Mouse (Mus musculus) embryonic facial prominence, embryonic 15.5 days (tissue): Measurements from ENCODE around the gene Pibf1. TPM values are rescaled to one million over a fixed set of nuclear protein-coding genes. Genes with fewer than 3 reads are reported as not detected.

ENCODE experiments used
- ATAC-seq: fragments of 200-750 bp; cut with Nextera tagmentation; 2 replicates; pipeline ENCODE4 v1.8.0; 2017; ENCODE audit warnings: low read depth, moderate TSS enrichment; ENCODE audit not compliant: insufficient number of reproducible peaks, low FRiP score, low TSS enrichment
- H3K27ac ChIP-seq: fragments of 300-500 bp; sonication (generic); replicated peaks from 2 replicates; pipeline ENCODE4 v1.5.1; 2015; ENCODE audit warnings: mild to moderate bottlenecking, inconsistent platforms
- H3K27me3 ChIP-seq: fragments of 300-500 bp; sonication (generic); 2 replicates; pipeline ENCODE4 v1.6.1; 2015; ENCODE audit warnings: inconsistent platforms
- H3K36me3 ChIP-seq: fragments of 300-500 bp; sonication (generic); 2 replicates; pipeline ENCODE4 v1.6.1; 2015; ENCODE audit warnings: mild to moderate bottlenecking, inconsistent platforms
- H3K4me1 ChIP-seq: fragments of 300-500 bp; sonication (generic); 2 replicates; pipeline ENCODE4 v1.6.1; 2015; ENCODE audit warnings: inconsistent platforms
- H3K4me2 ChIP-seq: fragments of 300-500 bp; sonication (generic); replicated peaks from 2 replicates; pipeline ENCODE4 v1.6.1; 2015; ENCODE audit warnings: mild to moderate bottlenecking, inconsistent platforms
- H3K4me3 ChIP-seq: fragments of 300-500 bp; sonication (generic); replicated peaks from 2 replicates; pipeline ENCODE4 v1.5.1; 2015; ENCODE audit warnings: mild to moderate bottlenecking, inconsistent platforms
- H3K9ac ChIP-seq: fragments of 300-500 bp; sonication (generic); 2 replicates; pipeline ENCODE4 v1.6.1; 2015; ENCODE audit warnings: inconsistent platforms
- H3K9me3 ChIP-seq: fragments of 300-500 bp; sonication (generic); replicated peaks from 2 replicates; pipeline ENCODE4 v1.6.1; 2016; ENCODE audit warnings: inconsistent platforms
- WGBS: fragments of 180-500 bp; shearing (Covaris S2); methylation state at CpG from one replicate; pipeline ENCODE4 v1.1.7; 2015; 5-methylcytosine and 5-hydroxymethylcytosine counted together
- polyA plus RNA-seq: library from polyadenylated mRNA; unstranded; fragments of >200 nt; fragmentation: Nextera tagmentation; extraction: Ambion mirVana; gene quantifications from 2 replicates; pipeline ENCODE4 v1.2.1, GENCODE M21; 2015

Pibf1 gene
- 19.2 and 19.9 TPM in 2 replicates for polyA plus RNA-seq

DNA sequence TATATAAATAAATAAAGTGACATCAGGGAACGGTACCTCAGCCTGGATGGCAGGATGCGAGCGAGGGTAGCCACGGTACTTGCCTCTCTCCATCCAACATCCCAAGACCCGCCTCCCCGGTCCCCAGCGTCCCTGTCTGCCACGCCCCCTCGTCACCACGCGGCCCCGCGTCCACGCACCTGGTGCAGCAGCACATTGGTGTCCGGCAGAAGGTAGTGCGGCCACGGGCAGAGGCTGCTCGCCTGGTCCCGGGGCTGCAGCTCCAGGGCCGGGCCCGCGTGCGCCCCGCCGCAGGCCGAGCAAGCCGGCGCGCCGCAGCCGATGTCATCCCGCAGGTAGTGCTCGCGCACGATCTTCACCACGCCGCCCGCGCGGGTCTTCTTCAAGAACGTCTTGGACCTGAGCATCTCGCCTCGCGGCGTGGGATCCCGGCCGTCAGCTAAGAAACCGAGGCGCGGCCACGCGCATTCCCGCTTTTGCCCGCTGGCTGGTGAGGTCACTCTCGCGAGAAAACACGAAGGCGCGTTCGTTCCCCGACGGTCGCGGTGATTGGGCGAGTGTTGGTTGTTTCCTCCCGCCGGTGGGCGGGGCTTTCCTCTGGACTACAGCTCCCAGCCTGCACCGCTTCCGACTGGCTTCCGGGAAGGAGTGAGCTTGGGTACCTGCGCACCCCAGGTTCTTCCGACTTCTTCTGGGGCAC, at the start of gene Pibf1, which contains the start of gene Dis3:
Gene Pibf1, plus strand, starts transcription at position 158 of the 700 bp plus-strand sequence.
Gene Dis3, minus strand, starts transcription at position 504 of the 700 bp plus-strand sequence.
- H3K9me3 ChIP-seq: no peaks in the 10 kb centered on the region
- peak within 1 kb of the TSS; percentile 83 for H3K4me3 ChIP-seq
- WGBS: under 1% methylated on average over 73 of the region's 73 CpGs
- no peaks in the 10 kb centered on the region for H3K27me3 ChIP-seq
- peak; percentile 99 for ATAC-seq
- H3K36me3 ChIP-seq: peaks cover 55% of the 10 kb centered on the region
- peak within 1 kb of the TSS; percentile 80 for H3K9ac ChIP-seq
- H3K27ac ChIP-seq: peak within 1 kb of the TSS; percentile 86
- peak within 1 kb of the TSS; percentile 50 for H3K4me2 ChIP-seq
- H3K4me1 ChIP-seq: peaks cover 8% of the 10 kb centered on the region

DNA sequence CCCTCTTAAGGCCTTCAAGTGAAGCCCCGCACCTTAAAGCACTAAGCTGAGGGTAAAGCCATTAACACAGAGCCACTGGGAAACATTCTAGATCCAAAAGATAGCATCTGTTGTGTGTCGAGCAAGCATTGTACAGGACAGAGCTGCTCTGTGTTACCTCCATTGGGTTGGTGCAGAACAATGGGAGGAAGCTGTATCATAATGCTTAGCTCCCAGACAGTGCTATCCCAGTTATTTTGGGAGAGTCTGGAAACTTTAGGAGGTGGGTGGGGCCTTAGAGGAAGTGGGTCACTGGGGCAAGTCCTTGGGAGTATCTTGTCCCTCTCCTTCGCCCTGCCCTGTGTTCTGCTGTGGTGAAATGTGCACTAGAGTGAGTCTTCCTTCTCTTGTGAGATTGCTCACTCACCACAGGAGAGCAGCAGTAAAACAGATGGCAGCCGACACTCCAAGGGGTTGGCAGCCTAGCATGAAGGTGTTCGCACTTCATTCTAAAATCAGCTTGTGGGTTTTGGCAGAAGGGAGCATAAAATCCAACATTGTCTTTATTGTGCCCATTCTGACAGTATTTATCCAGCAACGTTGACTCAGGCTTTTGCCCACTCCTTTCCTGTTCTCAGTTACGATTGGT, 40.2 kb upstream of the Pibf1 start:
- WGBS: 88% methylated on average over 7 of the region's 7 CpGs
- no peak overlapping the region for H3K27ac ChIP-seq
- no peak overlapping the region for H3K4me3 ChIP-seq
- no peak overlapping the region for H3K9ac ChIP-seq
- ATAC-seq: no peak
- no peak overlapping the region for H3K4me2 ChIP-seq
- no peaks in the 10 kb centered on the region for H3K4me1 ChIP-seq
- no peaks in the 10 kb centered on the region for H3K27me3 ChIP-seq
- no peaks in the 10 kb centered on the region for H3K9me3 ChIP-seq
- H3K36me3 ChIP-seq: peaks cover 27% of the 10 kb centered on the region

GRCm38 (mm10) chr14:99060616-99061015, 38.6 kb upstream of the Pibf1 start:
- Histone ChIP-seq H3K9me3 (no peaks in the 10 kb centered on the region), H3K27ac (no peak overlapping the region), H3K27me3 (no peaks in the 10 kb centered on the region), H3K4me3 (no peak overlapping the region), H3K4me2 (no peak overlapping the region), H3K4me1 (no peaks in the 10 kb centered on the region), H3K36me3 (peaks cover 32% of the 10 kb centered on the region), H3K9ac (no peak overlapping the region)
- WGBS: 86% methylated on average over 12 of the region's 12 CpGs
- ATAC-seq: no peak

DNA sequence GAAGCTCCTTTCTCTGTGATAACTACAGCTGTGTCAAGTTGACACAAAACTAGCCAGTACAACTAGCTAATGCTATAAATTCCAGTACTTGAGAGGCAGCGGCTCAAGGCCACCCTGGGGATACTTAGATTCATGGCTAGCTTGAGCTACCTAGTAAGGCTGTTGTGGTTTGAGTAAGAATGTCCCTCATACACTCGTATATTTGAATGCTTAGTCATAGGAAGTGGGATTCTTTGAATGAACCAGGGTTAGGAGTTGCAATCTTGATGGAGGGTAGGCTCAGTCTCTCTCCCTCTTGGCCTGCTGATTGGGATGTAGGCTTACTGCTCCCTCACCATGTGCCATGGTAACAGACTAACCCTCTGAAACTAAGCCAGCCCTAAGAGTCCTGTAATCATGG, 36.1 kb upstream of the Pibf1 start:
- 96% methylated on average over 2 of the region's 2 CpGs for WGBS
- Histone ChIP-seq H3K27ac (no peak overlapping the region), H3K36me3 (peaks cover 29% of the 10 kb centered on the region), H3K9me3 (no peaks in the 10 kb centered on the region), H3K27me3 (no peaks in the 10 kb centered on the region), H3K4me2 (no peak overlapping the region), H3K9ac (no peak overlapping the region), H3K4me3 (no peak overlapping the region), H3K4me1 (no peaks in the 10 kb centered on the region)
- no peak for ATAC-seq

- Histone ChIP-seq H3K9ac (no peak overlapping the region), H3K27ac (no peak overlapping the region), H3K4me3 (no peak overlapping the region), H3K36me3 (peaks cover 32% of the 10 kb centered on the region), H3K27me3 (no peaks in the 10 kb centered on the region), H3K4me2 (no peak overlapping the region), H3K4me1 (no peaks in the 10 kb centered on the region), H3K9me3 (no peaks in the 10 kb centered on the region)
- ATAC-seq: no peak
- WGBS: 81% methylated on average over 4 of the region's 4 CpGs
Measured at GRCm38 (mm10) chr14:99071146-99071545, 28.1 kb upstream of the Pibf1 start.

DNA sequence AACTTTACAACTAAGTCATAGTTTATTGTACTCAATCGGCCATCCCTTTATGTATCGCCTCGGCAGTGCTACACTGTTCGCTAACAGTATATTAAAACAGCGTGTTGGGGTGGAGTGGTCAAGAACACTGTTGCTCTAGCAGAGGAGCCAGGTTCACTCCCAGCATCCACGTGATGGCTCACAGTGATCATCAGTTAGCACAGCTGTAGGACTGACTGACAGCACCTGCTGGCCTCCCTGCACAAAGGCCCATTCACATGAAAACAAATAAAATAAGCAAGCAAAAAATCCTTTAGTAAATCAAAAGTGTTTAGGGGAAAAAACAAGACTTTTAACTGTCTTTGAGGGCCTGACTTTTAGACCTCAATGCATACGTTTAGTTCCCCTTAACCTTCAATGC, 10.3 kb upstream of the Pibf1 start:
- WGBS: 93% methylated on average over 7 of the region's 7 CpGs
- H3K27me3 ChIP-seq: no peaks in the 10 kb centered on the region
- H3K9ac ChIP-seq: no peak overlapping the region
- H3K4me3 ChIP-seq: no peak overlapping the region
- no peaks in the 10 kb centered on the region for H3K4me1 ChIP-seq
- no peak overlapping the region for H3K4me2 ChIP-seq
- no peaks in the 10 kb centered on the region for H3K9me3 ChIP-seq
- peaks cover 69% of the 10 kb centered on the region for H3K36me3 ChIP-seq
- no peak overlapping the region for H3K27ac ChIP-seq
- ATAC-seq: no peak

GRCm38 (mm10) chr14:99099967-99100587, 853 bp downstream of the Pibf1 start:
- ATAC-seq: no peak
- 5% methylated on average over 20 of the region's 20 CpGs for WGBS
- H3K36me3 ChIP-seq: peaks cover 55% of the 10 kb centered on the region
- peak overlapping the region; percentile 83 for H3K4me3 ChIP-seq
- H3K9me3 ChIP-seq: no peaks in the 10 kb centered on the region
- peak overlapping the region; percentile 80; the same call in 1 of the 2 replicates for H3K9ac ChIP-seq
- H3K4me1 ChIP-seq: peaks cover 8% of the 10 kb centered on the region
- 0 out of 2 replicates have a peak overlapping the region, but pooled peaks have one; percentile 23 for H3K27ac ChIP-seq
- H3K4me2 ChIP-seq: peak overlapping the region; percentile 50
- H3K27me3 ChIP-seq: no peaks in the 10 kb centered on the region

DNA sequence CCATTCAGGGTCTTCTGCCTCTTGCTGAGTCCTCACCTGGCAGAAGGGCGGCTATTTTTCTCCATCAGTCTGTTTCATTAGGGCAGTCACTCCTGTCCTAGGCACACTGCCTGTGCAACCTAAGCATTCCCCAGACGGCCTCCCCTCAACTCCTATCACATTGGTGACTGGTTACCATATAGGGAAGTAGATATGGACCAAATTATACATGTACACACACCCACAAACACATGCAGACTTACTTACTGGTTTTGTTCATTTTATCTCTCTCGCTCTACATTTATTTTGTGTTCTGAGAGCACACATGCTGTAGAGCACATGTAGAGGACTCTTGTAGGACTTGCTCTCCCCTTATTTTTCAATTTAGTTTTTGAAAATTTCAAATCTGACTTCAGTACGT, 3.8 kb downstream of the Pibf1 start:
- ATAC-seq: no peak
- WGBS: 90% methylated on average over 4 of the region's 4 CpGs
- Histone ChIP-seq H3K27me3 (no peaks in the 10 kb centered on the region), H3K9ac (no peak overlapping the region), H3K27ac (no peak overlapping the region), H3K4me3 (no peak overlapping the region), H3K4me1 (peaks cover 8% of the 10 kb centered on the region), H3K4me2 (no peak overlapping the region), H3K36me3 (peaks cover 49% of the 10 kb centered on the region), H3K9me3 (no peaks in the 10 kb centered on the region)

DNA sequence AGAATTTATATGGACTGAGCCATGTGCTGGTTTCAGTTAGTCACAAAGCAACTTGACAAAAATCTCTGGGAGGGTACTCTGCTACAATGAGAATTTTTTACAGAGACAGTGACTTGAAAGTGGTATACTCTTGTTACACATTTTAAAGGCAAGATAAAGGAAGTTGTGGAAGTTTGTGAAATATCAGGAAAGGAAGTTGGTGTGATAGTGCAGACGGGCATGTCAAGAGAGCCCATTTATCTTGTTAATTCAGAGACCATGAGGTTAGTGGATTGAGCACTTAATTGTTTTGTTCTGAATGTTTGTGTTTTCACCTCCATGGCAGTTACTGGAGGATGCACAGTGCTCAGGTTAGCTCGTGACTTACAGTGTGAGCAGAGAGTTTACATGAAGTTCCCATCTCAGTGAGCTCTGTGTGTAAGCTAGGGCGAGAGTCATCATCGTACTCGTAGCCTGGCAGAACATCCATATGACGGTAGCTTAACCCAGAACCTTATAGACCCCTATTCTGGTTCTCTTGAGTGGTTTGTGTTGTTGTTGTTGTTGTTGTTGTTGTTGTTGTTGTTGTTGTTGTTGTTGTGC, 5.4 kb downstream of the Pibf1 start:
- Histone ChIP-seq H3K9ac (no peak overlapping the region), H3K4me2 (no peak overlapping the region), H3K27ac (no peak overlapping the region), H3K4me3 (no peak overlapping the region), H3K36me3 (peaks cover 62% of the 10 kb centered on the region), H3K27me3 (no peaks in the 10 kb centered on the region), H3K9me3 (no peaks in the 10 kb centered on the region), H3K4me1 (no peaks in the 10 kb centered on the region)
- no peak for ATAC-seq
- WGBS: 92% methylated on average over 6 of the region's 6 CpGs

DNA sequence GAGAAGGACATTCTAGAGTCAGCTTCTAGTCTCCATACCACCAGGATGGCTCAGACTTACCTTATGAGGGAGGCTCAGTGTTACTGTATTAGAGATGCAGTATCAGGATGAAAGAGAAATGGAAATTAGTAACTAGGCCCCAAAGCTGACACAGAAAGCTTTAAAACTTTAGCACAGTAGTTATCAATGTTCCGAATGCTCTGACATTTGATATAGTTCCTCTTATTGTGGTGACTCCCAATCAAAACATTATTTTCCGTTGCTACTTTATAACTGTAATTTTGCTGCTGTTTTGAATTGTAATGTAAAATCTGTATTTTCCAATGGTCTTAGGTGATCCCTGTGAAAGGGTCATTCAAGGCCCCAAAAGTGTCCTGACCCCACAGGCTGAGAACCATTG, 7.4 kb downstream of the Pibf1 start:
- Histone ChIP-seq H3K36me3 (peaks cover 65% of the 10 kb centered on the region), H3K4me3 (no peak overlapping the region), H3K4me2 (no peak overlapping the region), H3K27ac (no peak overlapping the region), H3K9me3 (no peaks in the 10 kb centered on the region), H3K9ac (no peak overlapping the region), H3K4me1 (no peaks in the 10 kb centered on the region), H3K27me3 (no peaks in the 10 kb centered on the region)
- WGBS: 90% methylated on average over 2 of the region's 2 CpGs
- ATAC-seq: no peak

DNA sequence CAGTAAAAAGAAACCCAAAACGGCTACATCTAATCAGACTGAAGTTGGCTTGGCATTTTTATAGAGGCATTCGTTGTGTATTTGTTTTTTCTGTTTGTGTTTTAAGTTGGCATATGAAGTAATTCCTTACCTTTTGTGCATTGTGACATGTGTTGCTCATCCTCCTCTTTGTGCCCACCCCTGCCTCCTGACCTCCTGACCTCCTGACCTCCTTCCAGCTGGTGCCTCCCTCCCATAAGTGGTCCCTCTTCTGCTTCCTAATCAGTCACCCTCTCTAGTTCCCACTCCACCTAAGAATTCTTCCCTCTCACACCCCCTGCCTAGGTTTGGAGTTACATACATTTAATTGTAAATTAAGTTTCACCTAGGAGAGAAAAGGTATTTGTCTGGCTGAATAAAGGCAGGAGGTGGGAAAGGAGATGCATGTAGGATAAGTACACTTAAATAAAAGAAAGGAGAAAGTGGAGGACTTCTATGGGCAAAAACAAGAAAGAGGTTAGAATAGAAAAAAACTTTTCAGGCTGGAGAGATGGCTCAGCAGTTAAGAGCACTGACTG, 8.5 kb downstream of the Pibf1 start:
- Histone ChIP-seq H3K36me3 (peaks cover 67% of the 10 kb centered on the region), H3K27me3 (no peaks in the 10 kb centered on the region), H3K4me2 (no peak overlapping the region), H3K4me3 (no peak overlapping the region), H3K4me1 (no peaks in the 10 kb centered on the region), H3K9ac (no peak overlapping the region), H3K27ac (no peak overlapping the region), H3K9me3 (no peaks in the 10 kb centered on the region)
- 95% methylated on average over 2 of the region's 2 CpGs for WGBS
- ATAC-seq: no peak
